Mouse (Mus musculus): Measurements from ENCODE around the gene Gng13. TPM values are rescaled to one million over a fixed set of nuclear protein-coding genes. Genes with fewer than 3 reads are reported as not detected.

The Gng13 gene
- 2.6 and 5.6 TPM in 2 replicates for polyA plus RNA-seq (2016; fragmentation: Nextera tagmentation; extraction: Ambion mirVana)

DNA sequence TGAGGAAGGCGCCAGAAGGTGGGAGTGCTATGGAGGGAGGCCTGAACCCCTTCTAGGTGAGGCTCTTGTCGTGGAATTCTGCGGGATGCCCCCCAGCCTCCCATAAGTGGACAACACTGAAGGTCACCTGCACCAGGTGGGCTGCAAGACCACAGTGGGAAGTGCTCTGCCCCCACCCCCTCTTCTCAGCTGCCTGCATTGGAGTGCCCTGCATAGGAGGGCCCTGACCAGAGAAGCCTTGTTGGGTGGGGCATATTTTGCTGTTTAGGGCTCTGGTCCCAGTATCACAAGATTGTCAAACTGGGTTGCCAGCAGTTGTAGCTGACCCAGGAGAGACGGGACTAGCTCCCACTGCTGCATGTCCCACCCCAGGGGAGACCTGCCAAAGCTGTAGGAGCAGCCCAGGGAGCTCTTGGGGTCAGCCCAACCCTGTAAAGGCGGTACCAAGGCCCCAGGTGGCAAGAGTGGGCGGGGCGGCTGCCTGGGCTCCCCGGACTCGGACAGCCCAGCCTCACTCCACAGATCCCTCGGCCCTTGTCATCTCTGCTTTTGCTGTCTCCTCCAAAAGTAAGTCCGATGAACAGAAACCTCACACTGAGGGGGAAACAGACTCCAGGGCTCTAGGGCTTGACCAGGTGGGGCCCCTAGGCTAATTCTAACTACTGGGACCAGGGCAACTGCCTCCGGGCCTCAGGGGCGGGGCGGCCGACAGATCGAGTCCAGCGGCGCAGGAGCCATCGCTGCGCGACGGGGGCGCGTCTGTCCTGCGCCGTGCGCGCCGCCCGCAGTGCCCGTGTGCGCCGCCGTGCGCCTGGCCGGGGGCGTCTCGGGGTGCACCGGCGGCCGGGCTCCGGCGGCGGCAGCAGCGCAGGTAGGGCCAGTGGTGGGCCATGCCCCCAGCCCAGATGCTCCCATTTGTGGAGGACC is at the start of gene Gng13:
TSS of gene Gng13 (plus strand) at position 461 of the 927 bp plus-strand sequence.
- peak within 1 kb of the TSS; percentile 39 for H3K4me3 ChIP-seq
- WGBS = 1% methylated on average over 45 of the region's 45 CpGs
- H3K36me3 ChIP-seq = peaks cover 30% of the 10 kb centered on the region
- H3K4me1 ChIP-seq = peaks cover 18% of the 10 kb centered on the region
- H3K27ac ChIP-seq = no peak within 1 kb of the TSS
- peak within 1 kb of the TSS; percentile 83 for H3K4me2 ChIP-seq (replicated peaks)
- 0 out of 2 replicates have a peak, but pooled peaks have one; percentile 31 for ATAC-seq (ENCODE audit: insufficient number of reproducible peaks, insufficient read depth, low FRiP score, low TSS enrichment)
- H3K9ac ChIP-seq = peak within 1 kb of the TSS; percentile 55
- no peaks in the 10 kb centered on the region for H3K9me3 ChIP-seq
- peaks cover 28% of the 10 kb centered on the region for H3K27me3 ChIP-seq

DNA sequence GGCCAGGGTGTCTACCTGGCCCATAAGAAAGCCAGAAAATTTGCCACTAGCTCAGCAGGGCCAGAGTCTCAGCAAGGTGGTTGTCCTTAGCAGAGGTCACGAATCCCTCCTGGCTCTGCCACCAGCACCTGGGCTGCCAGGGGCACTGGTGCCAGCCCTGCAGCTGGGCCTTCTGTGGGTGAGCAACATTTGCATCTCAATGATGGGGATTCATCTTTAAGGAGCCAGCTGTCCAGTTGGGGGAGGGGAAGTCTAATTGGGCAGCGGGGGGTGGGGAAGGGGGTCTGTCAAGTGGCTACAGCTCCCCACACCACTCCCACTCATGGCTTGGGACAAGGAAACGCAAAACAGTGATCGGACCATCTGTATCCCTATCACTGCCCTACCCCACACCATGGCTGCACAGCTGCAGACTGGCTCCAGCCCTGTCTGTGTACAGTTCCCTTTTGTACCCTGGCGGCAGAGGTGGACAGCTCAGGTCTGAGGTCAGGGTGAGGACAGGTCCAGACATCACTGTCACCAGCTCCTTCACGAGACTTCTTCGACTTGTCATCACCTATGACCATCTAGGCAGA is 48.4 kb upstream of the Gng13 start:
- no peak for ATAC-seq (ENCODE audit: insufficient number of reproducible peaks, insufficient read depth, low FRiP score, low TSS enrichment)
- Histone ChIP-seq H3K4me1 (peaks cover 2% of the 10 kb centered on the region), H3K27ac (no peak overlapping the region), H3K9ac (no peak overlapping the region), H3K27me3 (no peaks in the 10 kb centered on the region), H3K36me3 (no peaks in the 10 kb centered on the region), H3K9me3 (no peaks in the 10 kb centered on the region), H3K4me2 (replicated peaks) (no peak overlapping the region), H3K4me3 (no peak overlapping the region)
- 70% methylated on average over 7 of the region's 7 CpGs for WGBS

DNA sequence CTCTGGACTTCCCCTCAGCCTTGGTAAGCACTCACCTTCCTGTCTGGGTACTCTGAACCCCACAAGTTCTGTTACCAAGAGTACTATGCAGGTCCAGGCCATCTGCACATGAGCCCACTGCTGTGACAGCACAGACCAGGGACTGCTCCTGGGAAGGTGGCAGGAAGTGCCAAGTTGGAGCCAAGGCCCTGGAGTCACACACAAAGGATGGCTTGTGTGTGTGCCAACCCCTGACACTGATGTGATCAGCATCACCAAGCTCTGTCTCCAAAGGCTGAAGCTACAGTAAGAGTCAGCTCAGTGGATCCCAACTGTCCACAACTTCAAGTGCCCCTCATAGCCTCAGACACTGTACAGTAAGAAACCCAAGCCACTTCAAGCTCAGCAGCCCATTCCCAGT is 44.0 kb upstream of the Gng13 start:
- Histone ChIP-seq H3K4me2 (replicated peaks) (no peak overlapping the region), H3K4me1 (no peaks in the 10 kb centered on the region), H3K9ac (no peak overlapping the region), H3K27me3 (no peaks in the 10 kb centered on the region), H3K36me3 (no peaks in the 10 kb centered on the region), H3K4me3 (no peak overlapping the region), H3K27ac (no peak overlapping the region), H3K9me3 (no peaks in the 10 kb centered on the region; the same call in 1 of the 2 replicates)
- ATAC-seq (ENCODE audit: insufficient number of reproducible peaks, insufficient read depth, low FRiP score, low TSS enrichment) = no peak

DNA sequence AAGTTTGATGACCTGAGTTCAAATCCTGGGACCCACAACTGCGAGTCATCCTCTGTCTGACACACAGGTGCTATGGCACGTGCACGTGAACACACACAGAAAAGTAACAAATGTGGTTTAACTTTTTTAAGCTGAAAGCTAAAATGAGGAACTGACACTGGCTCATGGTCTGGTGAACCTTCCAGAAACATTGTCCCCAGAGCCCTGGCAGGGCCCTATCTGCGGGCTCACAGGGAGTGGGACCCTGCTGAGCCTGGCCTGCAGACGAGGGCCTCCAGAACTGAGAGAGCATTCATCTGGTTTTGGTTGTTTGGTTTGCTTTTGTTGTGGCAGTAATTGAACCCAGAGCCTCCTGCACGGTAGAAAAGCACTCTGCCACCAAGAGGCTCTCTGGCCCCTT is 39.0 kb upstream of the Gng13 start:
- Histone ChIP-seq H3K27ac (no peak overlapping the region), H3K4me2 (replicated peaks) (no peak overlapping the region), H3K27me3 (no peaks in the 10 kb centered on the region; the same call in 1 of the 2 replicates), H3K9ac (no peak overlapping the region), H3K4me3 (no peak overlapping the region), H3K9me3 (no peaks in the 10 kb centered on the region; the same call in 1 of the 2 replicates), H3K4me1 (no peaks in the 10 kb centered on the region), H3K36me3 (no peaks in the 10 kb centered on the region)
- 48% methylated on average over 6 of the region's 6 CpGs for WGBS
- ATAC-seq (ENCODE audit: insufficient number of reproducible peaks, insufficient read depth, low FRiP score, low TSS enrichment) = no peak

DNA sequence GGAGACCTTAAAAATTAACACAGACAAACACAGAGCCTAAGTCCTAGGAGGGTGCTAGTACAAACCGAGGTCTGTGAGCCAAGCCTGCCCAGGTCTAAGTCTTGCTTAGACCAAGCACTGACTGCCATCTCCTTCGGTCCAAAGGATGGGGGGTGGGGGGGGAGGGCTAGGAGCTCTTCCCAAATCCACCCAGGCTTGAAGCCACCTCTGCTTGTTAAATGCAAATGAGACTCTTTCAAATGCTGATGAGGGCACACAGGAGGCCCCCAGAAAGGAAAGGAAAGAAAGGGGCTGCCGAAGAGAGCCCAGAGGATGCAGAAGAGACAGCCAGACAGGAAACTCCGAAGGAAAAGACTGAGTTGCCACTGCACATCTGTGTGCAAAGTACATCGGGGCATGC is 37.2 kb upstream of the Gng13 start:
- Histone ChIP-seq H3K4me2 (replicated peaks) (no peak overlapping the region), H3K9me3 (no peaks in the 10 kb centered on the region; the same call in 1 of the 2 replicates), H3K27ac (no peak overlapping the region), H3K27me3 (no peaks in the 10 kb centered on the region; the same call in 1 of the 2 replicates), H3K4me3 (no peak overlapping the region), H3K36me3 (no peaks in the 10 kb centered on the region), H3K9ac (no peak overlapping the region), H3K4me1 (no peaks in the 10 kb centered on the region)
- ATAC-seq (ENCODE audit: insufficient number of reproducible peaks, insufficient read depth, low FRiP score, low TSS enrichment) = no peak
- WGBS = 23% methylated on average over 5 of the region's 5 CpGs

DNA sequence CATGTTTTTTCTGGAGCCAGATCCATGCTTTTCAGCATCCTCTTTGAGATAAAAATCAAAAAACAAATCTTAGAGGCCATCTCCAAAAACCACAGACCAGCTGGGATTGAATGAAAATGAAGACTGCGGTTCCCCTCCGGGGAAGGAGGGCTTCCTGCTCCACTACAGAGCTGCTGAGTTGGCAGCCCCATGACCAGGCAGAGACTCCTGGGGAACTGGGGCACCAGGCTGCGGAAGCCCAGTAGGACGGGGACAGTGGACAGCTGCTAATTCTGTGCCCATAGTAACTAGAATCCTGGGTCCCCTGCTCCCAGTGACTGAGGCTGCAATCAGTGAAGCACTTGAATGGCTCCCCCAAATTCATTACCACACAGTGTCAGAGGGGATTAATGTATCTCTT is 35.3 kb upstream of the Gng13 start:
- H3K9me3 ChIP-seq = no peaks in the 10 kb centered on the region
- no peak overlapping the region for H3K9ac ChIP-seq
- H3K4me2 ChIP-seq (replicated peaks) = no peak overlapping the region
- no peak overlapping the region for H3K4me3 ChIP-seq
- no peaks in the 10 kb centered on the region for H3K4me1 ChIP-seq
- H3K27me3 ChIP-seq = no peaks in the 10 kb centered on the region; the same call in 1 of the 2 replicates
- ATAC-seq (ENCODE audit: insufficient number of reproducible peaks, insufficient read depth, low FRiP score, low TSS enrichment) = no peak
- WGBS = 81% methylated on average over 4 of the region's 4 CpGs
- no peak overlapping the region for H3K27ac ChIP-seq
- H3K36me3 ChIP-seq = no peaks in the 10 kb centered on the region

DNA sequence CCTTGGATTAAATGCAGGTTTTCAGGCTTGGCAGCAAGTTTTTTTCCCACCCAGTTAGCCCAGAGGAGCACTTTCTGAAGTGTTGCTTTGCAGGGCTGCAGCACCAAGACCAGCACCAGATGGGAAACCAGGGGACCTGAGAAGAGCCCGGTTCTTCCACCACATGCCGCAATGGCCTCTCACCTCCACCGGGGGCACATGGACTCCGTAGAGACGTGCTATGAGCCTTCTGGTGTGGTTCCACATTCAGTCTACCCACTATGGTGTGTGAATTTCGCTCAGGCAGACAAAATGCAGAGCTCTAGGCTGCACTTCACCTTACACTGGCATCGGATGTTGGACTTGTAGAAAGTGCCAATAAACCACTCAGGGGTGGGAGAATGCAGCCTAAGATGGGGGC is 30.6 kb upstream of the Gng13 start:
- no peaks in the 10 kb centered on the region for H3K36me3 ChIP-seq
- WGBS = 45% methylated on average over 7 of the region's 7 CpGs
- H3K9ac ChIP-seq = no peak overlapping the region
- no peak for ATAC-seq (ENCODE audit: insufficient number of reproducible peaks, insufficient read depth, low FRiP score, low TSS enrichment)
- H3K4me1 ChIP-seq = no peaks in the 10 kb centered on the region
- H3K27me3 ChIP-seq = no peaks in the 10 kb centered on the region
- H3K4me3 ChIP-seq = no peak overlapping the region
- H3K9me3 ChIP-seq = no peaks in the 10 kb centered on the region
- H3K27ac ChIP-seq = no peak overlapping the region
- H3K4me2 ChIP-seq (replicated peaks) = no peak overlapping the region

DNA sequence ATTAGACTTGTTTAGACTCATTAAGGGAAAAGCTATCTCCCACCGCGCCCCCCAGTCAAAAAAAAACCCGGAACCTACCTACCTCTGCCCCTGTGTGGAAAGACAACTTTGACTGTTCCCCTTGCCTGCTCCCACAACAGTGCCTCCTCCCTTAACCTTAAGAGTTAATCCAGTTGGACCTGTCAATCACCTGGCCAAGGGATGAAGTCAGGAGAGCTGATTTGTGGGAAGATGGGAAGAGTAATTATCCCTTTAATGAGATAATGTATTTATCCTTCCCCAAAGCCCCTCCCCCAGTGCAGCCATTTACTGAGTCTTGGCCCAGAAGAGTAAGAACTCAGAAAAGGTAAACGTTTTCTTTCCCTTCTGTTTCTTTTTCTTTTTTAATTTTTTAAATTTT is 28.0 kb upstream of the Gng13 start:
- Histone ChIP-seq H3K9ac (no peak overlapping the region), H3K27ac (no peak overlapping the region), H3K4me3 (no peak overlapping the region), H3K27me3 (no peaks in the 10 kb centered on the region), H3K4me2 (replicated peaks) (no peak overlapping the region), H3K36me3 (no peaks in the 10 kb centered on the region), H3K4me1 (no peaks in the 10 kb centered on the region), H3K9me3 (no peaks in the 10 kb centered on the region)
- 79% methylated on average over 4 of the region's 4 CpGs for WGBS
- ATAC-seq (ENCODE audit: insufficient number of reproducible peaks, insufficient read depth, low FRiP score, low TSS enrichment) = no peak

DNA sequence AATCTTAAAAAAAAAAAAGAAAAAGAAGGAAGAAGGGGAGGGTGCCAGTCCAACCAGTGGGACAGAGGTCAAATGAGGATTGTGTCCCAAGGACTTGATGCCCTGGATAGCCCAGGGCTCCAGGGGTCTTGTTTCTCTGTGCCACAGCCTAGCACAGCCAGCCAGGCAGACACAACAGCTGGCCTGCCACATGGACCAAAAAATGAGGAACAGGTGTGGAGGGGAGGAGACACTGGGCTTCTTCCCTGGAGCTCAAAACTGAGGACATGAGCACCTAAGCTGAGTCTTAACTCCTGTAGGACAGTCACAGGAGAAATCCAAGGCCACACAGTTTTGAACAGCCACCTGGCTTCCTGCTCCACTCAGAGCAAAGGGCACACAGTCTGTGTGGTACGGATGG is 20.7 kb upstream of the Gng13 start:
- no peaks in the 10 kb centered on the region for H3K9me3 ChIP-seq
- H3K4me1 ChIP-seq = peaks cover 8% of the 10 kb centered on the region
- ATAC-seq (ENCODE audit: insufficient number of reproducible peaks, insufficient read depth, low FRiP score, low TSS enrichment) = no peak
- no peak overlapping the region for H3K4me2 ChIP-seq (replicated peaks)
- H3K27ac ChIP-seq = no peak overlapping the region
- H3K36me3 ChIP-seq = no peaks in the 10 kb centered on the region
- H3K9ac ChIP-seq = no peak overlapping the region
- whole genome bisulfite sequencing = 13% methylated on average over 1 of the region's 1 CpGs
- H3K4me3 ChIP-seq = no peak overlapping the region
- no peaks in the 10 kb centered on the region for H3K27me3 ChIP-seq

DNA sequence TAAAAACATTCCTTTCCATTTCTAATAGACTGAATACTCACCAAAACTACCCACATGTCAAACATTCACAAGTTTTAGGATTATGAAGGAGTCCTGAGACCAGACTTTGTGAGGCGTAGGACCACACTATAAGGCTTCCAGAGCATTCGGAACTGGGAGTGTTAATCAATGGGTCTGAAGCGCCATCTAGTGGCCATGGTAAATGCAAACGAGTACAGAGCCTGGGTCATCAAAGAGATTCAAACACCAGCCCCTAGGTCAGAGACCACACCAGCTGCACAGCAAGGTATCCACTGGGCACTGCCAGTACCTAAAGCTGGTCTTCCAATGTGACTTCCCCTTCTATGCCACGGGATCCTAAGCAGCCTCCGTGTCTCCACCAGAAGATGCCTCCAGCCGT is 18.5 kb upstream of the Gng13 start:
- ATAC-seq (ENCODE audit: insufficient number of reproducible peaks, insufficient read depth, low FRiP score, low TSS enrichment) = no peak
- 11% methylated on average over 7 of the region's 7 CpGs for WGBS
- no peaks in the 10 kb centered on the region for H3K27me3 ChIP-seq
- H3K4me3 ChIP-seq = no peak overlapping the region
- peaks cover 8% of the 10 kb centered on the region for H3K4me1 ChIP-seq
- no peak overlapping the region for H3K4me2 ChIP-seq (replicated peaks)
- H3K27ac ChIP-seq = no peak overlapping the region
- H3K36me3 ChIP-seq = no peaks in the 10 kb centered on the region
- H3K9me3 ChIP-seq = no peaks in the 10 kb centered on the region
- no peak overlapping the region for H3K9ac ChIP-seq

DNA sequence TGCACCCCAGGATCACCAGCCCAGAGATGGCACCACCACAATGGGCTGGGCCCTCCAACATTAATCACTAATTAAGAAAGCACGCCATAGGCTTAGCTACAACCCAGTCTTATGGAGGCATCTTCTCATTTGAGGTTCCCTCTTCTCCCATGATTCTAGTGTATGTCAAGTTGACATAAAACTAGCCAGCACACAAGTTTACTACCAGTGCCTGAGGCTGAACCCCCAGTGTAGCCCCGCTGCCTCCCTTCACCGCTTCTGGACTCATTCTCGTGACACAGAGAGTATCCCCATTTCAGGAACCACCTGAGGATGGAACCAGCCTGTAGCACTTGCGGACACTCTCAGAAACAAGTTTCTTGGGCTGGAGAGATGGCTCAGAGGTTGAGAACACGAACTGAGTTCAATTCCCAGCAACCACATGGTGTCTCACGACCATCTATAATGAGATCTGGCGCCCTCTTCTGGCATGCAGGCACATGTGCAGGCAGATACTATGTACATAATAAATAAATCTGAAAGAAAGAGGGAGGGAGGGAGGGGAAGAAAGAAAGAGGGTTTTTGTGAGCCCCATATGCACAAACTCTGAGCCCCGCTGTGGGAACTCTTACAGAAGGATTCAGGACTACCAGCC is 16.0 kb upstream of the Gng13 start:
- Histone ChIP-seq H3K9me3 (no peaks in the 10 kb centered on the region), H3K9ac (no peak overlapping the region), H3K4me2 (replicated peaks) (no peak overlapping the region), H3K27ac (no peak overlapping the region), H3K36me3 (no peaks in the 10 kb centered on the region), H3K4me3 (no peak overlapping the region), H3K4me1 (peaks cover 8% of the 10 kb centered on the region), H3K27me3 (no peaks in the 10 kb centered on the region)
- WGBS = 57% methylated on average over 9 of the region's 9 CpGs
- no peak for ATAC-seq (ENCODE audit: insufficient number of reproducible peaks, insufficient read depth, low FRiP score, low TSS enrichment)

DNA sequence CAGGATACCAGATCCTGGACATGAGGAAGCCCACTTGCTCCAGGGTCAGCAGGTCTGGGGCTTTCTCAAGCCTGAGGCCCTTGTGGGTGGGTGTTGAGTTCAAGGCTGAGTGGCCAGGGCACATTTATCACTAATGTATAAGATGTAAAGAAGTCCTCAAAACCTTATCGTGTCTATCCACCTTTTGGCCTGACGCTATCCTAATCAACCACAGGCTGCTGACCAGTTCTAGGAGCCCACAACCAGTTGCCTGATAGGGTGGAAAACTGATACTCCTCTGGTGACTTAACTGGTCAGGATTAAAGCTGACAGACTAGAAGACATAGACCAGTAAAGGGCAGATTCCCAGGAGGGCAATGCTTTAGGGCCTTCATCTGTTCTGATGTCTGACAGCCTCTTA is 7.0 kb upstream of the Gng13 start:
- no peak overlapping the region for H3K27ac ChIP-seq
- no peak overlapping the region for H3K9ac ChIP-seq
- no peaks in the 10 kb centered on the region for H3K4me1 ChIP-seq
- H3K27me3 ChIP-seq = no peaks in the 10 kb centered on the region
- peaks cover 2% of the 10 kb centered on the region; the same call in 1 of the 2 replicates for H3K9me3 ChIP-seq
- no peaks in the 10 kb centered on the region for H3K36me3 ChIP-seq
- H3K4me2 ChIP-seq (replicated peaks) = no peak overlapping the region
- WGBS = 87% methylated on average over 2 of the region's 2 CpGs
- no peak for ATAC-seq (ENCODE audit: insufficient number of reproducible peaks, insufficient read depth, low FRiP score, low TSS enrichment)
- no peak overlapping the region for H3K4me3 ChIP-seq

Data from embryonic facial prominence, embryonic 12.5 days (tissue).